Mouse (Mus musculus) spleen, adult 18-20 months (tissue): ENCODE data around the gene Taf15.
"Not testable (repeated sequence)": the region's sequence is repeated elsewhere in the genome, so short reads cannot be mapped to it uniquely, and the experiment has no call there.

ENCODE experiments used
- DNase-seq, 2 experiments: peaks; one replicate each; pipeline ENCODE4 v3.0.0; 2022; ENCODE audit warnings: mixed read lengths in 2 of 2

Gene Taf15

DNA sequence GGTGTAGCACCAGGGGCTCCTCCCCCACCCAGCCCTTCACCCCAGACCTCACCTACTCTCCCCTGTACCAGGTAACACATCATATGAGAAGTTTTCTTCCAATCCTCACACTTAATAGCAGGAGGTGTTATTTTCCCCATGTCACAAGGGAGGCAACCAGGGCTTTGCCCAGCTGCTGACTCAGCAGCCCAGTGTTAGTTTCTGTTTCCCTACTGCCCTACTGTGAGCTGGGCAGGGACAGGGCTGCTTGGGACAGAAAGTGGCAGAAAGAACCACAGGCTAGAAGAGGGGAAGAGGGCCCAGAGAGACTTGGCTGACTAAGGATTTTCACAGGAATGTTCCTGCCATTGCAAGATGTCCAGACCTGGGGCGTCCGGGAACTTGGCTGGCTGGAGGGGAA is 68.0 kb downstream of the Taf15 start:
- no peak for DNase-seq

DNA sequence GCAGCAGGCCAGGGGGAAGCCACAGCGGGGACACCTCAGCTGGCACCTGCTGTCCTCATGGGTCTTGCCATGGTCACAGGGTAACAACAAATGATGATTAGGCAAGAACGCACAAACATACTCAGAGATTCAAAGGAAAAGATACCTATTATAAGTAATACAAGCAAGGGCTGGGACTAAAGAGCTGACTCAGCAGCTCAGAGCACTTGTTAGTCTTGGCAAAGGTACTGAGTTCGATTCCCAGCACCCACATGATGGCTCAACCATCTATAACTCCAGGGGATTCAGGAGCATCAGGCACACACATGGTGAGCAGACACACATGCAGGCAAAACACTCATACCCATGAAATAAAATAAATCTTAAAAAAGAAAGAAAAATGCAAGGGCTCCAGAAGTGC is 68.5 kb downstream of the Taf15 start:
- no peak for DNase-seq

DNA sequence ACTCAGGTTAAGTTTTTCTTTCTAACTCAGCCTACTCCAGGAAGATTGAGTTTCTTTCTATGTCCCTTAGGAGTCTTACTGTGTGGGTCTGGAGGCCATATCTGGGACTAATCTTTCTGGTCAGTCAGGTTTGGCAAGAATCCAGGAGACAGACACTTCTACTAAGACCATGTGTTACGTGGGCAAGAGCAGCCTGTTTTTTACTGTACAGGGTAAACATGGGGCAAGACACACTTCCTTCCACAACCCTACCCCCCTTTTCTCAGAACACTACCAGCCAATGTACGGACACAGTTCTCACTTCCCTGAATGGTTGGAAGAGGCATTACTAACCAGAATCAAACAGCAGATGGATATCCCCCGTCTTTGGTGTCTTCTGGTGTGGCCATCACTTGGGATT is 71.3 kb downstream of the Taf15 start:
- DNase-seq, result no peak

DNA sequence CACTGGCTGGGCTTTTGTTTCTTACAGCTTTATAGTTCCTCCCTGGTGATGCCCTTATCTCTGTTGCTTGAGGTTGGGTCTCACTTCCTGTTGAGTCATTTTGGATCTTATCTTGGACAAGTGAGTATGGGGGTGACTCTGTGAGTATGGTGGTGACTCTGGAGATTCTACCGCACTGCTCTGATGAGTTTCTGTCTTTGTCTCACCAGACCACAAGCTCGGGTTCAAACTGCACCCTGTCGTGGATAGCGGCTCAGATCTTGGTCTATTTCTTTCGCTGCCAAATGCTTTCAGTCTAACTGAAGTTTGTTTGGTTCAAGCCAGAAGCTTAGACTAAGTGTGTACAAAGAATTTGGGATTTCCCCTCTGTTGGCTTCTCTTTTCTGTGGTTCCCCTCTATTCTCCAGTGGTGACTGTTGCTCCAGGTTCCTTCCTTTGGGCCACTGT is 77.3 kb downstream of the Taf15 start:
- DNase-seq, result no peak

DNA sequence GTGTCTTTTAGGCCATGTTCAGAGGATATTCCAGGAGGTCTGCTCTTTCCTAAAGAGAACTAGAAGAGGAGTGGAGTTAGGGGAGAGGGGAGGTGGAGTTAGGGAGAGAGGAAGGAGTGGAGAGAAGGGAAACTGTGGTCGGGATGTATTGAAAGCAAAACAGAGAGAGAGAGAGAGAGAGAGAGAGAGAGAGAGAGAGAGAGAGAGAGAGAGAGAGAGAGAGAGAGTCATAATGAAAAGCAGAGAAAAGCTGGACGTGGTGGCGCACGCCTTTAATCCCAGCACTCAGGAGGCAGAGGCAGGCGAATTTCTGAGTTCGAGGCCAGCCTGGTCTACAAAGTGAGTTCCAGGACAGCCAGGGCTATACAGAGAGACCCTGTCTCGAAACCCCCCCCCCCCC is 78.2 kb downstream of the Taf15 start:
- DNase-seq, result not testable (repeated sequence)

DNA sequence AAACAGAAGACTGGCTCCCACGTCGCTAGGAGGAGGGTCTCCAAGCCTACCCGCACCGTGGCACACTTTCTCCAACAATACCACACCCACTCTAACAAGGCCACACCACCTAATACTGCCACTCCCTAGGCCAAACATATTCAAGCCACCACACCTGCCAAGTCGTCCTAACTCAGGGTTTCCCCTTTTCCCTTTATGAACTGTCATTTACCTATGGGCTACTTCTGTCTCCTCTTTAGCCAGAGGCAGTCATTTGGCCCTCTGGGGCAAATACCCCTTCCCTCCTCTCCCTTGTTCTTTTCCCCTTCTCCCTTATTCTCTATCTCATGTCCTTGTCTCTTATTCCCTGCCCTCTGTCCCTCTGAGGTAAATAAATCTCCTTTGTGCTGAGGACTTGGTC is 78.8 kb downstream of the Taf15 start:
- no peak for DNase-seq
